Mouse (Mus musculus): ENCODE data around the gene Rimklb.

- TF ChIP-seq CTCF (conservative IDR thresholded peaks at IDR 0.05; ENCODE audit: insufficient read depth, insufficient read length, low read depth, low read length) (no peak), POLR2A (IDR thresholded peaks at IDR 0.05; ENCODE audit: low read depth, low read length) (no peak)
These were observed 34.3 kb upstream of the Rimklb start for GRCm38 (mm10) chr6:122532883-122533302.
